Mouse (Mus musculus) cerebellum, adult 2 months (tissue): ENCODE results near the gene Akt3.

Source experiments
- CTCF ChIP-seq: fragments of 200-500 bp; IDR thresholded peaks from 2 replicates; pipeline ENCODE4 v1.5.1; 2011; ENCODE audit warnings: low read depth, mild to moderate bottlenecking, control low read depth, low read length, moderate library complexity, borderline replicate concordance; ENCODE audit not compliant: insufficient read depth
- POLR2A ChIP-seq: fragments of 200-500 bp; IDR thresholded peaks from 2 replicates; pipeline ENCODE4 v1.6.1; 2011; ENCODE audit warnings: low read length, control low read depth, borderline replicate concordance; ENCODE audit not compliant: insufficient read depth

GRCm38 (mm10) chr1:176993141-176994010, 264.6 kb downstream of the Akt3 start:
- TF ChIP-seq CTCF (no peak), POLR2A (no peak)
